Mouse (Mus musculus) monocyte, adult 2 months (primary cell): ENCODE data around the gene Tspan14.

Experiments
- DNase-seq, 2 experiments: peaks; one replicate each; pipeline ENCODE4 v3.0.0; 2022; ENCODE audit warnings: low spot score in 2 of 2, low read depth in 1 of 2

The Tspan14 gene

DNA sequence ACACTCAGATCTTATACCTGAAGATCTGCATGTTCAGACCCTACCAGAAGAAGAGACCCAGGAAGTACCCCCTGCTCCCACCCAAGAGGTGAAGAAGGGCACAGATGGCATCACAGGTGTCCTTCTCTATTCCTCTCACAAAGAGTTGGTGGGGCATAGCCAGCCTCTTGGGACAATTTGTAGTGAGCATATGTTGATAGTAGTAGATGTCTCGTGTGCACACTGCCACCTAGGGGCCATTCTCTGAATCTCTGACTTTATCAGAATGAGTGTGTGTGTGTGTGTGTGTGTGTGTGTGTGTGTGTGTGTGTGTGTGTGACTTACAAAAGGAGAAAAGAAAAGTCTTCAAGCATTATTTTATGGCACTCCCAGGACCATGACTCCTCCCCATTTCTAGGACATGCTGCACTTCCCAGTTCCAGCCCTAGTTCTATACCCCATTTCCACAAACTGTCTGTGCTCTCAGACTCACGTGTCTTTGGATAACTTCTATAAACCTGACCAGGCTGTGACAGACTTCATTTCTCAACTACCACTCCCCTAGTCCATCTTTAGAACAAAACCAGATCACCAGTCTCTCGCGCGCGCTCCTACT lies 8.6 kb upstream of the Tspan14 start:
- peak in 1 of 2 experiments; percentile 45 for DNase-seq

DNA sequence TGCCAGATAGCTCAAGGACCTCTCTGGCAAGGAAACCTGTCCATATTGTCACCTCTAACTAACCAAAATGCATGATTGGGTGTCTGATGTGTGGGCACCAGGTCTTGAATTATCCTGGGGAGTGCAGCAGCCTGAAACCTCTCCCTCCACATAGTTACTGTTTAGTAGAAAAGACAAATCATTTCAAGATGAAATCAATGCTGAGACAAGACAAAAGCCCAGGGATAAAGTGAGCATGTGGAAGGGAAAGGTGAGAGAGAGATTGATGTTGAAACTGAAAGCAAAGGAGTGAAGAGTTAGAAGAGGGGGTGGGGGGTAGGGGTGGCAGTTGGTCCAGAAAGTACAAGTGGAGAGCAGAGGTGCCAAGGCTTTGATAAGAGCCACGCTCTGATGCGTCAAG lies 1.4 kb upstream of the Tspan14 start:
- no peak for DNase-seq

DNA sequence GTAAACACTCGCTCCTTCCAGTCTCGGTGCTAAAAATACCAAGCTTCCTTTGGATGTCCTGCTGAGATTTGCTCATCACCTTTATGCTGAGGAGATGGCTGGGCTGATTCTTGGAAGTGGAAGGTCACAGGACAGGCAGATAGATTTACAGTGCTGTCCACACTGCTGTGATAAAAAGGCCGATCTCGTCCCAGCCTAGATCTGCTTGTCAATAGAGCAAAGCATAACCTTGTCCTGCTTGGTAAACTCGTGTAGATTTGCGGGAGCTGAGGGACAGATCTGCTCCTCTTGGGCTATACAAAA lies 942 bp upstream of the Tspan14 start:
- DNase-seq, result no peak

DNA sequence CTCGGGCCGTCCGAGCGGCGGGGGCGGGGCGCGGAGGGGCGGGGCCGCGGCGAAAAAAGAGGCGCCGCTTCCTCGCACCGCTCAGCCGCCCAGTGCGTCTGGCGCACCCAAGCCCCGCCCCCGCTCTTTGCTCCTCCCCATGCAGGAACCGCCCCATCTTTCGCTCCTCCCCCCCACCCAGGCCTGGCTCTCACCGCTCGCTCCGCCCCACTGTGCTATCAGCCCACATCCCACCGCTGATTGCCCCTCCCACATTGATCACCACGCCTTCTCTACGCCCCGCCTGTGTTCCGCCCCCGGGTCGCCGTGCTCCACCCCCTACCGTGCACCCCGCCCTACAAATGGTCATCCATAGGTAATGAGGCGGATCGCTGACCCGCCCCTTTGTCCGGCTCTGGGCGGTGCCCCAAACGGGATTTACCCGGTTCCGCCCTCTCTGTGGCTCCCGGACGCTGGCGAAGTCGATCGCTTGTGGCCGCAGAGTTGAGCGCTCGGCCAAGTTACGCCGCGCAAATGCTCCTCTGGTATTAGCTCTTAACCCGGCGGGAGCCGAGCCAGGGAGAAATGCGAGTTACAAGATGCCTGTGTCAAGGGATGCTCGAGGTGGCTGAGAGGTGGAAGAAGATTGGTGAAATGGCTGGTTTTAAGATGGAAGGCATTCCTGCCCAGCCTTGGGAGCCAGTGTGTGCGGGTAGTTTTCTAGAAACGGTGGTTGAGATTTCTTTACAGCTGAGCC lies 423 bp upstream of the Tspan14 start:
- peak; percentile 97 to 99 for DNase-seq

DNA sequence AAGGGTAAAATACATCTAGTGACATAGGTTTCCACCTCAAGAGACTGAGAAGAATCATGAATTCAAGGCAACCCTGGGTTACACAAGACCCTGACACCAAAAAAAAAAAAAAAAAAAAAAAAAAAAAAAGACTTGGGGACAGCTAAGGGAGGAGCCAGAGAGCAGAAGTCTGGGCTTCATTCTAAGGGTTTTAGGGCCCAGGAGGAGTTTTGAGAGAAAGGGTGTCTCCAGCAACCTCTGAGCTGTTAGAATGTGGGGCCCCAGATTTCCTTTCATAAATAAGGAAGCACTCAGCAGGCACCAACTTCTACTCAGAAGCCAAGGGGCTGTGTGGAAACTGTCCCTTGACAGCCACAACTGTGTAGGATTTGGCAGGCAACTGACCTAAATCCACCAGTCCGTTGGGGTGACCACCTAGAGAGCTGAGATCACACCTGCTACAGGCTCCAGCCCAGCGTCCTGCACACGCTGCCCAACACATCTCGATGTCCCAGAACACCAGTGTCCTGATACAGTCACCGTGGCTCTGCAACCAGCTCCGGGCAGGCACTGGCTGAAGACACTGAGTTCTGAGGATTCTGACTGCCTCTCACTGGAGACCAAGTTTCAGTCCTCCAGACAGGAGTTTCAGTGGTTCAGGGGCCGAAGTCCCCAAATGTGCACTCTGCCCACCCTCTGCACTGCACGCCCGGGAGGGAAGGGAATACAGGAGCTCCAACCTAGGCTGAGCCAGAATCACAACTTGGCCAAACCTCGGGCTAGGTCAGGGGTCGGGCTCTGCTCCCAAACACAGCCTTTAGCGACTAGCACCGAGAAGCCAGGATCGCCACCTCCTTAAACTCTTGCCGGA lies 875 bp downstream of the Tspan14 start:
- DNase-seq, result peak in 1 of 2 experiments; percentile 45

DNA sequence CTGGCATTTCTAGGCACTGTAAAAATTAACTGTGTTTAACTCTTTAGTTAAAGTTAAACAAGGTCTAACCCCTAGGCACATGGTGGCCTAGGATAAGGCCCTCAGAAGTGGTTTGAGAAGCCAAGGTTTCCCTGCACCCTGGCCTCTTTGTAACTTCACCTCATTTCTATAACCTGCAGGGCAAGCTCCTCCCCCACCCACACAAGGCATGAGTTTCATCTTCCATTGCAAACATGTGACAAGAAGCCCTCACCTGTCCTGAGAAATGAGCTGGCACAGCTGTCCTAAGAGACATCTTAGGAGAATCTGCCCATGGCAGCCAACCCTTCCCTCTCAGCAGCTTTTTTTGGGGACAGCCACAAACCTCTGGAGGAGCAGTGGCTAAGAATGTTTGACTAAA lies 1.7 kb downstream of the Tspan14 start:
- DNase-seq, result no peak

DNA sequence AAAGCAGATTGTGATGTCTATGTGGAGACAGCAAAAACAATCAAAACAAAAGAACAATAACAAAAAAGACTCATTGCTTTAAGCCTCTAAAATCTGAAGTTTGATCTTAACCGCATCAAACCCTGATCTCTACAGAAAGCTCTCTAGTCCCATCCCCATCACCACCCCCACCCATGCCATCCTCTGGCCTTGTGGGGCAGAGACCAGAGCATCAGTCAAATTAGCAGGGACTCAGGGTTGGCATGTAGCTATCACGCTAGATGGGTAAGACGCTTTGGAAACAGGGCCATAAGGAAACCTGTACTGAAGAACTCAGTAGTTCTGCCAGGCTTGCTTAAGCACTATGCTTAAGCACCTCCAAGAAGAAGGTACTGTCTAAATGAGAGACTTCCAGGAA lies 2.4 kb downstream of the Tspan14 start:
- DNase-seq, result no peak

DNA sequence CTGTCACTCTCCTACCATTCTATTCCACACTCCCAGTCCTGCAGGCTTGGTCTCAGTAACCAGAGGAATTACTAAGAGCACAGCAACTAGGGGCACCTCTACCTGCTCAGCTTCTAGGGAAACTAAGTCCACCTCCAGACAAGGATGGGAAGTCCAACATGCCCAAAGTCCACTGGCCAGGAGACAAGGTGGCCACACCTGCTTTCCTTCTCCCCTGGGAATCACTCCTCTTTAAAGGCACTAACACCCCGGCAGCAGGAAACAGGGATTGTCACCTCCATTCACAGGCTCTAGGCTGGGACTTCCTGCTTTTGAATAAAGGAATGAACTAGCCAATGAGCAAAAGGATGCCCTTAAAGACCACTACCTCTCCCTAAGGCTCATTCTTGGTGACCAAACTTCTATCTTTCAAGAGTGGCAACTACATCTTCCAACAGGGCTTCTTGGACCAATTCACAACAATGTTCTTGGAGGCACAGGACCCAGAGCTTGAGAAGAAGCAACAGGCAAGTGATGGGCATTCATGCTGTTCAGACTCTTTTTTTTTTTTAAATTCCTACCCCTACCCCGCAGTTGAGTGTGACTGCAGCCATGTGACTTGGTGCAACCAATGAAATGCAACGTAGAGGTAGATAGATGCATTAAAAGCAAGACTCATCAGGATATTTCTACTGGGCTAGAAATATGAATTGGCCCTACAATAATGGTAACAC lies 3.0 kb downstream of the Tspan14 start:
- no peak for DNase-seq

DNA sequence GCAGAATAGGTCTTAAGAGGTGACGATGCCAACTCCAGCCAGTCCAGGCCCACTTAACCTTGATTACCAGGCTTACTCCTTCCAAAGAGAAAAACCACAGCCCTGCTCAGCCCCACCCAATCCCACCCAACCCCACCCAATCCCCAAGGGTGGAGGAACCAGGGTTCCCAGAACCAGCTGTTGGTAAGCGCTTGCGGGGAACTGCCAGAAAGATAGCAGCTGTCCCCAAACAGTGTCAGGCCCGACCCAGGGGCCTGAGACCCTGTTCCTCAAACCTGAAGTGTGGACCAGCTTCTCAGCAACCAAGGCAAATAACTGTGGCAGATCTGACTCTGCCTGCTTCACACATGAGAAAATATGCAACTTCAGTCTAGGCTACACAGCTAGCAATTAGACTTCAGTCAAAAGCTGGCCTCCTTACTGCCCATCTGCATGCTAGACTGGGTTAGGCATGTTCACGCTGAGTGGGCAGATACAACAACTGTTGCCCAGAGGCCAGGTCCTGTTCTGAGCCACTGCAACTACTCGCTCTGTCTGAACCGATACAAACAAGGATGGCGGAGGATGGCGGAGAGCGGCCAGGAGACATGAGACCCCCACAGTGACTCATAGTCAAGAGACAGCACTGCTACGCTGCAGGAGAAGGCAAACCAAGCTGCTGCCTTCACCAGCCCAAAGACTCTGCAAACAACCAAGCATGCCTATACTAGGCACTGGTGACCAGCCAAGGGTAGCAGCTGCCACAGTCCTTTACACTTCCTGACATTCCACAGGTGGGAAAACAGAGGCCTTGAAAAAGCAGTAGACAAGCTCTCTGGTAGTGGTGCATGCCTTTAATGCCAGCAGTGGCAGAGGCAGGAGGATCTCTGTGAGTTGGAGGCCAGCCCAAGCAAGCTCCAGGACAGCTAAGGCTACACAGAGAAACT lies 4.0 kb downstream of the Tspan14 start:
- DNase-seq, result no peak

DNA sequence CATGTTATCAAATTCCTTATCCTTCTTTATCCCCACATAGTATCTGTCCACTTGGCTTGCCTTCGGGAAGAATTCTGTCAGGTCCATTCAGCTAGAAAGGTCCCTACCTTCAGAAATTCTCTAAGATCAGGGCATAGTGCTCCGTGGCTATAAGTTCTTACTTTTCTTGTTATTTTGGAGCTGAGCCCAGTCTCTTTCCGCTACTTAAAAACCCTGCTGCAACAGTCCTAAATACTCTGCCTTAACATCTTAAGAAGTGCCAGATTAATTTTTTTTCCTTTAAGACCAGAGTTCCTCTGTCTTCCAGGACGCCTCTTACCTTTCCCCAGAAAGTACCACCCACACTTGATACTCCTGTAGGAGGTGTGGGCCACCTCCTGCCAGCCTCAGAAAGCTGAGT lies 6.4 kb downstream of the Tspan14 start:
- no peak for DNase-seq

DNA sequence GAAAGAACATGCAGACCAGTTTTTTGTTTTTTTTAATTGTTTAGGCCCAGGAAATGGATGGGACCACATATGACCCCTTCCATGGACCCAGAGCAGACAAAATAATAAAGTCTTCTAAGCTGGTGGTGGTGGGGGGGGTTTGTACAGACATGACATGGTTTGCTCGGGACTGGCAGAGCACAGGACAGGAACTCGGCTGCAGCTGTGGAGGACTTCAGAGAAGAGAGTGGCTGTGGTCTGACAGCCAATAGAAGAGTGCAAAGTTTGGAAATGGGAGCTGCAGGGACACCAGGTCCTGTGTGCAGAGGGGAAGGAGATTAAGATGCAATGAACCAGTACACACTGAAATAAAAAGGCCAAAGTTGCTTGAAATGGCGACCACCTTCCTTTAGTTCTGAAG lies 7.0 kb downstream of the Tspan14 start:
- DNase-seq, result no peak

DNA sequence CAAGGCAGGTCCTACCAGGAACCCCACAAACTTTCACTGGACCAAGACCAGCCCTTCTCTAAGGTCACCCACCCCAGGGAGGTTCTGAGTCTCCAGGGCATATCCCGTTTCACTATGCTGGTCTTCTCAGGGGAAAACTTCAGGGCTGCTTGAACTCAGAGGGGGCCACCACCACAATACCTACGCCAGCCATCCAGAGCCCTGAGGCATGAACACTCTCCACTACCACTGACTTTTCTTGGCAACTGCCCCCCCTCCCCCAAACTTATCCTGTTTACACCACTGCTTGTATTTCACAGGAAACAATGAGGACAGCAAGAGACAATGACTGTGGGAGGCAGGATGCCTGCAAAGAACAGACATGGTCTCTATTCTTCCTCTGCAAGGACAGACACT lies 7.6 kb downstream of the Tspan14 start:
- DNase-seq, result no peak

DNA sequence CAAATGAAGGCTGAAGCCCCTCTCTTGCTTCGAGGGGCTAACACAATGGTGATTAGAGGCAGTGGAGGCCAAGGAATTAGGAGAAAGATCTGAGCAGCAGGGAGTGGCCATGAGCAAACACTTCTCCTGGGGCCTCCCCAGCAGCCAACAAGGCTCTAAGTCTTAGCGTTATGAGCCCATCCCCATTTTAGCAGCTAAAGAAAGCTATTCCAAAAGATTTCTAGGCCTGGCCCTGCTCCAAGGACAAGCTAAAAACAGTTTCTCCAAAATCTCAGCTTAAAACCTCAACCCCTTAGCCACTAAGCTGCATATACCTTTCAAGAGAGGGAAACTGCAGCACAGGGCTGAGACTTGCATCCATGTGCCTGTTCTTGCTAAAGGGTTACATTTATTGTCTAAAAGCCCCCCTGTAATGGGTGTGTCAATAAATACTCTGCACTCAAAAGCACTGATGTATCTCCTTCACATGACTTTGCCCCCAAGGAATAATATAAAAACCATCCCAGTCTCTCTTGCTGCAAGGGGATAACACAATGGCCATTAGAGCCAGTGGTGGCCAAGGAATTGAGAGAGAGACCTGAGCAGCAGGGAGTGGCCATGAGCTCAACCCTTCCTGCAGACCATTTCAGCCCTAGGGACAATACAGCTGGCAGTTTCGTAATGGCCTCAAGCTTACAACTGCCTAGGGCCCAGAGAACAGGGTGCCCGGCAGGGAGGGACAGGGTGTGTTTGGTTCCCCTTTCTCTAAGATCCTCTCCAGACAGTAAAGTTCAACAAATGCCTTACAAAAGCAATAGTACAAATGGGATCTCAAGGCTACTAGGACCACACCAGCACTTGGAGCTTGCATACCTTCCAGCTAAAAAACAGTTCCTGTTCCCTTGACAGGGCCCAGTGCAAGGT lies 8.3 kb downstream of the Tspan14 start:
- peak in 1 of 2 experiments; percentile 58 for DNase-seq

DNA sequence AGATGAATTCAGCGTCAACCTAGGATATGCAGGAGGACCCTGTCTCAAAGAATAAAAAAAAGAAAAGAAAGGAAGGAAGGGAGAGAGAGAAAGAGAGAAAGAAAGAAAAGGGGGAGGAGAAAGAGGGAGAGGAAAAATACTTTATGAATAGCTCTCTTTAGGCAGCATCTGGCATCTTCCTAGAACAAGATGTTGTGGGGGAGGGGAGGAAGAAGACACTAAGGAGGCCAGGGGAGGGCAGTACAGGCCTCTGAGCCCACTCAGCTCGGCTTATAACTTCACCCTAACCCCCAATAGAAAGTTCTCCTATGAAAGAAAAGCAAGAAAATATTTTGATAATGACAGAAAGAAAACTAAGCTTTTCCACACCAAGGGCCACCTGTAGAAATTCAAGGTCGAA lies 9.0 kb downstream of the Tspan14 start:
- no peak for DNase-seq

DNA sequence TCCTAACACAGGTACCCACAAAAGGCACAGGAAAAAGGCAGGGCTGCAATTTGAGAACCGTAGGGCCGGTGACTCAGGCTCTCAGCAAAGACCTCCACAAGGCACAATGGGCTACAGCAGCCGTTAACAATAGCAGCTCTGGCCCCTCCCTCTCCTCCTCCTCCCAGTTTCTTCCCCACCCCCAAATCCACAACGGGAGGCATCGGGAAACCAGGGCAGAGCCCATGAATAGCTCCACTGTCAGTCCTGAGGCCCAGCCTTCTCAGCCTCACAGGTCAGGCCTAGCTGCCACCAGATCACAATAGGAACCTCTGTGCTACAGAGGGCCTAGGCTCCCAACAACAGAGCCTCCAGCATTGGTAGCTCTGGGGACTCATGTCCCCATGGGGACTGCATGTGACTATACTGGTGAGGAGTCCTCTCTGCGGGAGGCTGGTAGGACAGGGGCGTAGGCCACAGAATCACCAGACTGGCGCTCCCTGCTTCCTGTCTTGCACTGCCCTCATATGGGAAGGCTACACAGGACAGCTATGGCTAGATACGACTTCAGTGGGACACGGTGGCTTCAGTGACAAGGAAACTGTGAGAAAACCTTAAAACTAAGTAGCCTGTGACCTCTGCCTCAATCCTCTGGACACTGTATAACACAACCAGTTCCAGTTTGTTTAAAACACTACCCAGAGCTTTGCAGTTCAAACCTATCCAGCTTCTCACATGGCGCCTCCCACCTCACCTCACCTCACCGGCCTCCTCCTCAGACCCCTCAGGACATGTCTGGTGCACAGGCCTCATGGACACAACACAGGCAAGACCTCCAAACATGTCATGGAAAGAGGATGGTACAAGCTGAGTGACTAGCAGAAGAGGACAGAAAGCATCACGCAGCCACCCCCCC lies 10.1 kb downstream of the Tspan14 start:
- no peak for DNase-seq

DNA sequence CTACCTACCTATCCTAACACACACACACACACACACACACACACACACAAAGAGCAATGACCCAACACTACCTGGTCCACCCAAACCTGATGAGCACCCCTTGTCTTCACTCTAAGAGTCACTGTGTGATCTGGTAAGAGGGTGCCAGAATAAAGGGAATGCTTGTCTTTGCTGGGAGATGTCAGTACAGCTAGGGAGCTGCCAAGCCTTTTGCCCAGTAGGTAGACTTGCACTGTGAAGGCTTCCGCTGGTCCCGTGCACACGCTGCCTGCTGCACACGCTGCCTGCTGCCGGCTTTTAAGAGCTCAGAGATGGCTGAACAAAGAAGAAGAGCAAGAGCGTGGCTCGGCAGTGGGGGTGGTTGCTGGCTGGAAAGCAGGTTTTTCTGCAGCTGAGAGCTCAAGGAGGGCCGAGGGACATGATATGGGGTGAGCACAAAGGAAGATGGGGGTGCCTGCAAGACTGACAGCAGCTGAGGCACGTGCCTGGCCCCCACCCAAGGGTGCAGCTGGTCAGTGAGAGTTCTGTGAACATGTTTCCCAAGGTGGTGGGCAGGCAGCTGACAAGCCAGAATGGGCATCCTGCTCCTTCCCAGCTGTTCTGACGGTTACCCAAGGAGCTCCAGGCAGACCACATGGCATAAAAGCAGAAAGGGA lies 10.9 kb downstream of the Tspan14 start:
- DNase-seq, result no peak

DNA sequence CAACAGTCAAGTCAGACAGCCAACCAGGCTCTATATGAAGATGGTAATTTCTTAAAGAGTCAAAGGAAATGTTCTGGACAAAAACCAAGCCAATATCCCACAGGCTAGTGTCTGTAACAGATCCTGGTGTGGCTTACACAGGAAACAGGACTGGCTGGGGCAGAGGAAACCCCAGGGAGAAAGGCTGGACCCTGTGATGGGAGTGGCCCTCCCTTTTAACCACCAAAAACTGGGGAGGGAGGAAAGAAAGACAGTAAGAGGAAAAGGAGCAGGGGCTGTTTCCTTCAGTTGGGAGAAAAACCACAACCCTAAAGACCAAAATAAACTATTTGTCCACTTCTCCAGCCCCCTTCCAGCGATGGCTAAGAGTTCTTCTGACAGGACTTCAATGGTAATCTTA lies 11.5 kb downstream of the Tspan14 start:
- DNase-seq, result no peak

DNA sequence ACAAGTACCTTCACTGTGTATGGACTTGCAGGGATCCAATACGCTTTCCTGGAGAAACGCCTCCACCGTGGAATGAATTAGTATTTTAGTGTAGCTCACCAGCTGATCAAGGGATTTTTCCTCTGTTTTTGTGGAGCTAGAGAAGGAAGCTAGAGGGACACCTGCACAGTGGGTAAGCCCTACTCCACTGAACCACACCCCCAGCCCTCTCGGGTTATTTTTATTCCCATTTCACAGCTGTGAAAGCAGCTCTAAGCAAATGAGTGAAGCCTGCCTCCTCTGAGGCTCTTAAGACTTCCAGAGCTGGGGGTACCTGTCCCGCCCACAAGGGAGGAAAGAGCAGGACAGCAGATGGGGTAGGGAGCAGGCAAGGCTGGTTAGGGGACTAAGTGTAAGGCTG lies 13.2 kb downstream of the Tspan14 start:
- DNase-seq, result no peak
